Mouse (Mus musculus) right cerebral cortex, postnatal 36 days (tissue): ENCODE results near the gene Pnmt.

Experiments
- DNase-seq, 2 experiments: peaks; one replicate each; pipeline ENCODE4 v3.0.0; 2022; ENCODE audit warnings: low spot score in 2 of 2, mixed read lengths in 1 of 2

The Pnmt gene

GRCm38 (mm10) chr11:98384216-98384615 lies 2.0 kb upstream of the Pnmt start:
- no peak for DNase-seq

- peak in 1 of 2 experiments; percentile 1 for DNase-seq
These were observed 1.3 kb upstream of the Pnmt start for GRCm38 (mm10) chr11:98384721-98385637.

GRCm38 (mm10) chr11:98386596-98386995 lies 346 bp downstream of the Pnmt start:
- DNase-seq: no peak

GRCm38 (mm10) chr11:98387056-98387577 lies 867 bp downstream of the Pnmt start:
- DNase-seq: no peak

GRCm38 (mm10) chr11:98388282-98388681 lies 2.0 kb downstream of the Pnmt start:
- no peak for DNase-seq

GRCm38 (mm10) chr11:98389221-98389780 lies 3.1 kb downstream of the Pnmt start:
- DNase-seq: no peak

GRCm38 (mm10) chr11:98390141-98390540 lies 3.9 kb downstream of the Pnmt start:
- peak in 1 of 2 experiments; percentile 7 for DNase-seq

GRCm38 (mm10) chr11:98392034-98392433 lies 5.8 kb downstream of the Pnmt start:
- no peak for DNase-seq

- no peak for DNase-seq
These were observed 6.4 kb downstream of the Pnmt start for GRCm38 (mm10) chr11:98392645-98393044.

- DNase-seq: no peak
These were observed 7.1 kb downstream of the Pnmt start for GRCm38 (mm10) chr11:98393317-98393716.

- DNase-seq: no peak
These were observed 8.1 kb downstream of the Pnmt start for GRCm38 (mm10) chr11:98394301-98394700.

GRCm38 (mm10) chr11:98395041-98395440 lies 8.8 kb downstream of the Pnmt start:
- no peak for DNase-seq

- no peak for DNase-seq
These were observed 11.7 kb downstream of the Pnmt start for GRCm38 (mm10) chr11:98397946-98398345.

GRCm38 (mm10) chr11:98400161-98400726 lies 14.0 kb downstream of the Pnmt start, which contains the start of gene Pgap3:
Gene Pgap3 (minus strand): TSS chr11:98400490.
- peak; percentile 87 to 88 for DNase-seq

GRCm38 (mm10) chr11:98400816-98401215 lies 14.6 kb downstream of the Pnmt start:
- DNase-seq: no peak

- DNase-seq: no peak
These were observed 20.4 kb downstream of the Pnmt start for GRCm38 (mm10) chr11:98406621-98407020.

- no peak for DNase-seq
These were observed 22.6 kb downstream of the Pnmt start for GRCm38 (mm10) chr11:98408872-98409271.

- no peak for DNase-seq
These were observed 23.1 kb downstream of the Pnmt start for GRCm38 (mm10) chr11:98409341-98409822.

GRCm38 (mm10) chr11:98412273-98412796 lies 26.1 kb downstream of the Pnmt start, which contains the start of gene Erbb2:
Gene Erbb2 (plus strand): TSS chr11:98412470.
- DNase-seq: no peak

GRCm38 (mm10) chr11:98412797-98413301 lies 26.6 kb downstream of the Pnmt start:
- DNase-seq: no peak

- DNase-seq: no peak
These were observed 27.5 kb downstream of the Pnmt start for GRCm38 (mm10) chr11:98413731-98414130.

GRCm38 (mm10) chr11:98414162-98414561 lies 27.9 kb downstream of the Pnmt start:
- no peak for DNase-seq
